Mouse (Mus musculus): ENCODE measurements around the gene Golga2. TPM values are rescaled to one million over a fixed set of nuclear protein-coding genes. Genes with fewer than 3 reads are reported as not detected.
A peak's percentile ranks its signal among the peaks of the same experiment; 100 is the strongest.

Golga2 gene
- polyA plus RNA-seq, 1 experiment from 2014 or later: 18.8 TPM

GRCm38 (mm10) chr2:32318709-32319585 lies 31.8 kb downstream of the Golga2 start:
- Histone ChIP-seq H3K4me3 (ENCODE audit: low read depth, low read length) (peak overlapping the region; percentile 44), H3K27me3 (replicated peaks; ENCODE audit: control insufficient read depth, insufficient read depth, low read length) (peaks cover 45% of the 10 kb centered on the region), H3K9me3 (ENCODE audit: control insufficient read depth, low read length) (no peaks in the 10 kb centered on the region), H3K36me3 (ENCODE audit: control insufficient read depth, insufficient read depth, low read length) (no peaks in the 10 kb centered on the region), H3K4me2 (peak overlapping the region; percentile 62), H3K9ac (ENCODE audit: low read depth, low read length) (peak overlapping the region; percentile 44; the same call in 1 of the 2 replicates), H3K27ac (ENCODE audit: low read depth, low read length) (peak overlapping the region; percentile 47), H3K4me1 (replicated peaks; ENCODE audit: control insufficient read depth, insufficient read depth, low read length) (peaks cover 26% of the 10 kb centered on the region)
- 68% methylated on average over 14 of the region's 14 CpGs for WGBS
- DNase-seq (ENCODE audit: low spot score): no peak
- no peak for ATAC-seq (replicated peaks; ENCODE audit: low FRiP score)

GRCm38 (mm10) chr2:32319586-32320580 lies 32.7 kb downstream of the Golga2 start:
- H3K9me3 ChIP-seq (ENCODE audit: control insufficient read depth, low read length): no peaks in the 10 kb centered on the region
- no peak overlapping the region for H3K9ac ChIP-seq (ENCODE audit: low read depth, low read length)
- H3K4me1 ChIP-seq (replicated peaks; ENCODE audit: control insufficient read depth, insufficient read depth, low read length): peaks cover 26% of the 10 kb centered on the region
- H3K27me3 ChIP-seq (replicated peaks; ENCODE audit: control insufficient read depth, insufficient read depth, low read length): peaks cover 42% of the 10 kb centered on the region
- no peak overlapping the region for H3K4me3 ChIP-seq (ENCODE audit: low read depth, low read length)
- ATAC-seq (replicated peaks; ENCODE audit: low FRiP score): no peak
- 30% methylated on average over 9 of the region's 9 CpGs for WGBS
- no peak overlapping the region for H3K27ac ChIP-seq (ENCODE audit: low read depth, low read length)
- no peak overlapping the region for H3K4me2 ChIP-seq
- no peaks in the 10 kb centered on the region for H3K36me3 ChIP-seq (ENCODE audit: control insufficient read depth, insufficient read depth, low read length)
- DNase-seq (ENCODE audit: low spot score): no peak

GRCm38 (mm10) chr2:32320721-32321120 lies 33.5 kb downstream of the Golga2 start:
- H3K4me2 ChIP-seq: no peak overlapping the region
- no peak overlapping the region for H3K4me3 ChIP-seq (ENCODE audit: low read depth, low read length)
- 62% methylated on average over 11 of the region's 11 CpGs for WGBS
- peaks cover 36% of the 10 kb centered on the region for H3K27me3 ChIP-seq (replicated peaks; ENCODE audit: control insufficient read depth, insufficient read depth, low read length)
- ATAC-seq (replicated peaks; ENCODE audit: low FRiP score): no peak
- no peak for DNase-seq (ENCODE audit: low spot score)
- H3K36me3 ChIP-seq (ENCODE audit: control insufficient read depth, insufficient read depth, low read length): no peaks in the 10 kb centered on the region
- H3K4me1 ChIP-seq (replicated peaks; ENCODE audit: control insufficient read depth, insufficient read depth, low read length): peaks cover 23% of the 10 kb centered on the region
- no peaks in the 10 kb centered on the region for H3K9me3 ChIP-seq (ENCODE audit: control insufficient read depth, low read length)
- H3K9ac ChIP-seq (ENCODE audit: low read depth, low read length): no peak overlapping the region
- H3K27ac ChIP-seq (ENCODE audit: low read depth, low read length): no peak overlapping the region

DNA sequence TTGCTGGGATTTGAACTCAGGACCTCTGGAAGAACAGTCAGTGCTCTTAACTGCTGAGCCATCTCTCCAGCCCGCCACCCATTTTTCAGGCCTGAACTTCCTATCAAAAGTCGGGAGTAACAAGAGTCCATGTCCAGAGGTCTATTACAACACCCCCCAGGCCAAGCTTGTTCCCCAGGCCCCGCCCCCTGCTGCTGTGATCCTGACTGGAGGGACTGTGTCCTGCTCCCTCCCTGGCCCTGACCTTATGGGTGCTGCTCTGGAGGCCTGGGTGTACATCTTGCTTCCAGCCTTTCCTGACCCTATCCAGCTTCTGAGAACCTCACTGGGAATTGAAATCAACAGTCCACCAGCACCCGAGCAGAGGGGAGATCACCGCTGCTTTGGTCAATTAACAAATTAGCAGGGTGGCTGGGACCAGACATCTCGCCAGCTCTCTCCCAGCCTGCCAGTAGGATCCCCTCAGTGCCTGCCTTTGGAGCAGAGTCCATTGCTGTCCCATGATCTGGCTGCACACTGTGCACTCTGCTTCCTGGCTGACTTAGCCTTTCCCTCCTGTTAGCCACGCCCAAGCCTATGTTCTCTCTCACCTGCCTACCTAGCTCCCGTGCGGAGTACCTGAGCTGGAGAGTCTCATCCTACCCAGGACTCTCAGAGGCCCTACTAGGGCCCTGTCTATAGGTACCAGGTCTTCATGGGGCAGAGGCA lies 34.6 kb downstream of the Golga2 start:
- Histone ChIP-seq H3K27me3 (replicated peaks; ENCODE audit: control insufficient read depth, insufficient read depth, low read length) (peaks cover 33% of the 10 kb centered on the region), H3K9me3 (ENCODE audit: control insufficient read depth, low read length) (no peaks in the 10 kb centered on the region), H3K4me2 (no peak overlapping the region), H3K36me3 (ENCODE audit: control insufficient read depth, insufficient read depth, low read length) (no peaks in the 10 kb centered on the region), H3K4me1 (replicated peaks; ENCODE audit: control insufficient read depth, insufficient read depth, low read length) (peaks cover 22% of the 10 kb centered on the region), H3K27ac (ENCODE audit: low read depth, low read length) (no peak overlapping the region), H3K4me3 (ENCODE audit: low read depth, low read length) (no peak overlapping the region), H3K9ac (ENCODE audit: low read depth, low read length) (no peak overlapping the region)
- ATAC-seq (replicated peaks; ENCODE audit: low FRiP score) (no peak), DNase-seq (ENCODE audit: low spot score) (no peak)
- WGBS: 67% methylated on average over 9 of the region's 9 CpGs

GRCm38 (mm10) chr2:32322754-32323741 lies 35.9 kb downstream of the Golga2 start:
- no peak overlapping the region for H3K4me2 ChIP-seq
- H3K9ac ChIP-seq (ENCODE audit: low read depth, low read length): no peak overlapping the region
- no peak overlapping the region for H3K4me3 ChIP-seq (ENCODE audit: low read depth, low read length)
- DNase-seq (ENCODE audit: low spot score) (no peak), ATAC-seq (replicated peaks; ENCODE audit: low FRiP score) (no peak)
- no peaks in the 10 kb centered on the region for H3K9me3 ChIP-seq (ENCODE audit: control insufficient read depth, low read length)
- no peak overlapping the region for H3K27ac ChIP-seq (ENCODE audit: low read depth, low read length)
- H3K36me3 ChIP-seq (ENCODE audit: control insufficient read depth, insufficient read depth, low read length): no peaks in the 10 kb centered on the region
- peaks cover 20% of the 10 kb centered on the region for H3K27me3 ChIP-seq (replicated peaks; ENCODE audit: control insufficient read depth, insufficient read depth, low read length)
- peaks cover 11% of the 10 kb centered on the region for H3K4me1 ChIP-seq (replicated peaks; ENCODE audit: control insufficient read depth, insufficient read depth, low read length)
- 83% methylated on average over 7 of the region's 7 CpGs for WGBS

DNA sequence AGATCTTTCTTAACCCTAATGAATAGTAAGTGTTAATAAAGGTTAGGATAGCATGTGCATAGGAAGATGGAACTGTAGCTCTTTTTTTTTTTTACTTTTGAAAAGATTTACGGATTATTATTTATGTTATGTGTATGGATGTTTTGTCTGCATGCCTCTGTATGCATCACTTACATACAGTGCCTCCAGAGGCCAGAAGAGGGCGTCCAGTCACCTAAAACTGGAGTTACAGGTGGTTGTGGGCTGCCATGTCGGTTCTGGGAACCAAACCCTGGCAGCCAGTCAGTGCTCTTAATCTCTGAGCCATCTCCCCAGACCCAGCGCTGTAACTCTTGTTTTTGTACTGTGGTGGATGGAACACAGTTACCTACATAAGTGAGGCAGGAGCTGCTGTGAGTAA lies 37.1 kb downstream of the Golga2 start:
- 48% methylated on average over 4 of the region's 4 CpGs for WGBS

GRCm38 (mm10) chr2:32325342-32325741 lies 38.2 kb downstream of the Golga2 start:
- Histone ChIP-seq H3K4me2 (no peak overlapping the region), H3K9me3 (ENCODE audit: control insufficient read depth, low read length) (no peaks in the 10 kb centered on the region), H3K4me1 (replicated peaks; ENCODE audit: control insufficient read depth, insufficient read depth, low read length) (no peaks in the 10 kb centered on the region; the same call in 1 of the 2 replicates), H3K27ac (ENCODE audit: low read depth, low read length) (no peak overlapping the region), H3K9ac (ENCODE audit: low read depth, low read length) (no peak overlapping the region), H3K4me3 (ENCODE audit: low read depth, low read length) (no peak overlapping the region), H3K27me3 (replicated peaks; ENCODE audit: control insufficient read depth, insufficient read depth, low read length) (peaks cover 3% of the 10 kb centered on the region; the same call in 1 of the 2 replicates), H3K36me3 (ENCODE audit: control insufficient read depth, insufficient read depth, low read length) (no peaks in the 10 kb centered on the region)
- DNase-seq (ENCODE audit: low spot score): no peak
- ATAC-seq (replicated peaks; ENCODE audit: low FRiP score): no peak
- WGBS: 50% methylated on average over 7 of the region's 7 CpGs

More for the DNA sequence above, 37.1 kb downstream of the Golga2 start:
- H3K4me3 ChIP-seq (ENCODE audit: low read depth, low read length): no peak overlapping the region
- peaks cover 6% of the 10 kb centered on the region for H3K4me1 ChIP-seq (replicated peaks; ENCODE audit: control insufficient read depth, insufficient read depth, low read length)
- H3K4me2 ChIP-seq: no peak overlapping the region
- no peak for DNase-seq (ENCODE audit: low spot score)
- H3K27me3 ChIP-seq (replicated peaks; ENCODE audit: control insufficient read depth, insufficient read depth, low read length): peaks cover 10% of the 10 kb centered on the region; the same call in 1 of the 2 replicates
- H3K9me3 ChIP-seq (ENCODE audit: control insufficient read depth, low read length): no peaks in the 10 kb centered on the region
- H3K9ac ChIP-seq (ENCODE audit: low read depth, low read length): no peak overlapping the region
- ATAC-seq (replicated peaks; ENCODE audit: low FRiP score): no peak
- H3K27ac ChIP-seq (ENCODE audit: low read depth, low read length): no peak overlapping the region
- H3K36me3 ChIP-seq (ENCODE audit: control insufficient read depth, insufficient read depth, low read length): no peaks in the 10 kb centered on the region

All from liver, embryonic 11.5 days (tissue).